Mouse (Mus musculus) hindlimb bud, embryonic 11.5 days (tissue): ENCODE results near the gene Ift80.
"Not testable (repeated sequence)": the region's sequence is repeated elsewhere in the genome, so short reads cannot be mapped to it uniquely, and the experiment has no call there.

Experiments
- DNase-seq: peaks from one replicate; pipeline ENCODE4 v3.0.0-alpha.2; 2012; ENCODE audit warnings: low read depth, low spot score; ENCODE audit errors: extremely low spot score

The Ift80 gene

DNA sequence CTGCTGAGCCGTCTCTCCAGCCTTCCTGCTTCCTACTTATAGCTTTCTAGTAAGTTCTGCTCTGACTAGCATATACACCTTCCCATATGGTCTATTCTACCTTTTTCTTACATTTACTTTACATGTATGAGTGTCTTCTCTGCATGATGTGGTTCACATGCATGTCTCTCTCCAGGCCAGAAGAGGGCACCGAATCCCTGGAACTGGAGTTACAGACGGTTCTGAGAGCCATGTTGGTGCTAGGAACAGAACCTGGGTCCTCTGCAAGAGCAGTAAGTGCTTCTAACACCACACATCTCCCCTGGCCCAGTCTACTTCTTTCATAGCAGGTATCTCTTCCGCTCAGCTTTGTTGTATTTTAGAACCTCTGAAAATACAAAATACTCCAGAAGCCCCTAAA, 1.6 kb downstream of the Ift80 start:
- no peak for DNase-seq

DNA sequence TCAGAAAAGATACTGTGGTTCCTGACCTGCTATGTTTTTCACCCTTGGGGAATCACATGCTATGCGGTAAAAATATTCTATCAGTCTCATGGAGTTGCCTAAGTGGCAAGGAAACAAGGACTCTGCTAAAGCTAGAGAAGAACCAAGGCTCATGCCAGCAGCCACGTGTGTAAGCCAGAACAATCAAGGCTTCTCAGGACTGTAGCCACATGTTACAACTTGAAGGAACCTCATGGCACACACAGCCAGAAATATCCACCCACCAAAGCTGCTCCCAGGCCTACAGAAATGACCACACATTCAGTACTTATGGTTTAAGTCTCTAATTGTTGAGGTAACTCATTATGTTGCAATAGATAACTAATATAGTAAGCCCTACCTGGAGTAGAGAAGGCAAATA, 17.8 kb downstream of the Ift80 start:
- DNase-seq: no peak

DNA sequence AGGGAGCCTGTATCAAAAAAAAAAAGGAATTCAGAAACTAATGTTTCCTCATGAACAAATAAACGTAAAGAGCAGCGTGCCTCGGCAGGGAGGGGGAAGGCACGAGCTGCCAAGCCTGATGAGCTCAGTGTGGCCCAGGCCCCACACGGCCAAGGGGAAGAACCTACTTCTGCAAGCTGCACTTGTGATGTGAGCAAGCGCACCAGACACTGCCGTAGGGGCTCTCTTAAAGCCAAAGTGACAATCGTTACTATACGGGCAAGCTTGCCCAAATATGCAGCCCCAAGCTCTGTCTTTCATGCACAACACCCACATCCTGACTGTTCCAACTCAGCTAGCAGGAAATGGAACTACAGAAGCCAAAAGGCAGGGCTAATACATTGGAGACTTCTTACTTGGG, 23.5 kb downstream of the Ift80 start:
- no peak for DNase-seq

DNA sequence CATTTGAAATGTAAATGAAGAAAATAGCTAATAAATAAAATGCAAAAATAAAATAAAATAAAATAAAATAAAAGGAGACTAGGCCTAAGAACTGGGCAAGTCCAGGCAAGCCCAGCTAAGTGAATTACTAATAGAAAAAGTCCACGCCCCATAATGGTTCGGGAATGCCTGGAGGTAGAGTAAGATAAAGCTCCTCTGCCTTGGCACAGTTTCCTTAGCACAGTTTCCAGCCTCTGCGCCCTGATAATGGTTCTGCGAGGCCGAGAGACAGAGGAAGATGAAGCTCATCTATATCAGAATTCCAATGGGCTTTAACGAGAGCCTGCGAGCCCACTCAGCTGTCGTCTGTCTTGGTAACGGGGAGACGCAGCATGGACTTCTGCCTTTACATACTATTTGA, 25.2 kb downstream of the Ift80 start:
- no peak for DNase-seq

DNA sequence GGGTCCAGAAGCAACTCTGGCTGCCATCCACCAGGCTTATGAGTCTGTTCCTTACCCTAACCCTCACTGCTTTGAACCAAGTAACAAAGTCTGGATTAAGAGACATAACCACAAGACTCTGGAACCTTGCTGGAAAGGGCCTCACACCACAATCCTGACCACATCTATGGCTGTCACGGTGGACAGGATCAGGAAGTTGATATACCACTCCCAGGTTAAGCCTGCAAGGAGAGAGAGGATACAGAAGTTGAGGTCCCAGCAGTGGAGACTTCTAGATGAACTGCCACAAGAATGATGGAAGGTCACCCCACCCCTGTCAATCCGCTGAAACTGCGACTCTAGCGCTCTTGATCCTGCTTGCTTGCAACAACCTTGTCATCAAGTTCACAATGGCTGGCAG, 26.7 kb downstream of the Ift80 start:
- no peak for DNase-seq

DNA sequence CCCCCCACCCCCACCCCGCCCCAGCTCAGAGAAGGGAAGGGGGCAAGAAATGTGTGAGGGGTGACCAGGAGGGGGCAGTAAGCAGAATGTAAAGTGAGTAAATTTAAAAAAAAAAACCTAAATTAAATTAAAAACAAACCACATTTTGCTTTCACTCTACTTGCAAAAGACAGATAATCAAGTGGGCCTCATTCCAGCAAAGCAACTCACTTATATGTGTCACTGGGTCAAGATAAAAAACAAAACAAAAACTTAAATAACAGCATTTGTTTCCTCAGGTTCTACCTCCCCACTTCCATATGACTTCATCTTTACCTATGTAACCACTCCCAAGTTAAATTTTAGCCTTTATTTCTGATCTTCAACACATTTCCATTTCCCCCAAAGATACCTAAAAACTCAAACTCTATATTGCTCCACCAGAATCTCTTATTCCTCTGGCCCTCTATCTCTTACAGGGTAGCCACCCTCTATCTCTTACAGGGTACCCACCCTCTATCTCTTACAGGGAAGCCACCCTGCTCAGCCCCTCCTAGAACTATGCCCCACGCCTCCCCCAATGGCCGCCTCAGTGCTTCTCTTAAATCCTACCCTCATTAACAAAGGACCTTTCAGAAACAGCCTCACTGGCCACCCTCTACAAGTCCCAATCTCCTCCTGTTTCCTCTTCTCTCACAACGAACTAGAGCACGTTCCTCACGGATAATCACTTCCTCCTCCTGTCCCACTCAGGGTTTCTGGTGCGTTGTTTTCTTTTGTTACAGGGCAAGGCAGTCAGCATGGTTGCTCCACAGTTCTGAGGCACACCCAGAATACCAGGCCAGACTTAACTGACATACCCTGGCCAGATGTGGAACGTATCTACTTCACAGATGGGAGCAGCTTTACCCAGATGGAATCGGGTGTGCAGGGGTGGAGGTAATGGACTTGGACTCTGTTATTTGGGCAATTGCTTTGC, 28.6 kb downstream of the Ift80 start:
- DNase-seq: no peak

DNA sequence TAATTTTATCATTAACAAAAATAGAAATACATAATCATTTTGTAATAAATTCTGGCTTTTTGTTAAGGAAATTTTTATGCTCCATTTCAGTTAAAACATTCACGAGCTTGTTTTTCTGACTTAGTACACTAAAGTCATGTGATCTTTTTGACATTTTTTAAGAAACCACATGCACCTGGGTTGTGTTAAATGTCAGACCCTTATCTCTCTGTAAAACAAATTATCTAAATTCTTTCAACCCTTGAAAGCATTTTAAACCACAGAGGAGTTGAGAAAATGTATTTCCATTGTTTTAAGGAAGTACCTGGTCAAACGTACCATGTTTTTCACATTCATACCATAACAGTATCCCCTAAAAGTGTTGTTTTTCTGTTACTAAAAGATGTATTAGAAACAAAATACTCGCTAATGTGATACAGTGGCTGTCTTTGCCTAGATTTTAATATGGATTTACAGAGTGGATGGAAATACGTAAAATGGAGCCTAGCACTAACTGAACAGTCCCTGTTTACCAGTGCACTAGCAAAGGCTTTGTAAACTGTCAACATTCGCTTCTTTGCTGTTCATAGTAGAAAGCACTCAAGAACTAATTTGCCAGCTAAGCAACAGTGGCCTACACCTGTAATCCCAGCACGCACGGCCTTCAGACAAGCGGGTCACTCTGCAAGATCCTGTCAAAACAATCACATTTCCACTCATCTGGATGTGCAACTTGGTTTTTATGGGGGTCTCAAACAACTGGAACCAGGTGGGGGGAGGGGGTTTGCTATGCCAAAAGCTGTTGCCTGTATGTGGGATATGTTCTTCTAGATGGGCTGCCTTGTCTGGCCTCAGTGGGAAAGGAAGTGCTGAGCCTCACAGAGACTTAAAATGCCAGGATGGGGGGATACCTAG, 29.5 kb downstream of the Ift80 start:
- DNase-seq: no peak

DNA sequence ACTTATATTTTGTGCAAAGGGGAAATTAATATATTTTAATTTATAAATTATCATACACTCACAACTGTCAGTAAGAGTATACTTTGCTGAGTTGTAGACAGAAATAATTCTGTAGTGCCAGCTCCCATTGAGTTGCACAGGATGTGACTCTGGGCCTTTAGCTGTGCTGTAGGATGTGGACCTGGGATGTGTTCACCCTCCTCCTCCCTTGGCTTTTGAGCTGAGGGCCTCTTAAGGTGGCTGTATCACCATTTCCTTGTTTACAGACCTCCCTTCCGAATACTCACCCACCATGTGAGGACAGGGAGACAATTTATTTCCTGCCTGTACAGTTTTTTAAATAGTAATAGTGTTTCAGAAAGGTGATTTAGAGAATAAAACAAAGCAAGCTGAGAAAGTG, 30.8 kb downstream of the Ift80 start:
- DNase-seq: no peak

DNA sequence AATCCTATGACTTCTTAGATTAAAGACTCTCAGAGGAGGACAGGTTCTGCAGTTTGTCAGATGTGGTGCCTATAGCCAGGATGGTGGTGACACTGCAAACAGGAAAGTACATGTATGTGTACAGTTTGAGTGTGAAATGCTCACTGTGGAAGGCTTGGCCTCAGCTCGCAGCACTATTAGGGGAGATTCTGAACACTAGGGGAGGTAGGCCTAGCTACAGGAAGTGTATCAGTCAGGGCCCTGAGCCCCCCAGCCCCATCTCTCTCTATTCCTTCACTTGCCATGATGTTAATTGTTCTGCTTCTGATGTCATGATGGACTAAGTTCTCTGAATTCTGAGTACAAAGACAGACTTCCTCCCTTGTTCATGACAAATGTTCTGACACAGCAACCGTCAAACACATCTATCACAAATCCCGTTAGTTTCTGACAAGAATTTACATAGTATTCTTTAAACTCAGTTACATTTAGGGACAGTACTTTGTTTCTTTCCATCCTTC, 35.2 kb downstream of the Ift80 start:
- DNase-seq: no peak

DNA sequence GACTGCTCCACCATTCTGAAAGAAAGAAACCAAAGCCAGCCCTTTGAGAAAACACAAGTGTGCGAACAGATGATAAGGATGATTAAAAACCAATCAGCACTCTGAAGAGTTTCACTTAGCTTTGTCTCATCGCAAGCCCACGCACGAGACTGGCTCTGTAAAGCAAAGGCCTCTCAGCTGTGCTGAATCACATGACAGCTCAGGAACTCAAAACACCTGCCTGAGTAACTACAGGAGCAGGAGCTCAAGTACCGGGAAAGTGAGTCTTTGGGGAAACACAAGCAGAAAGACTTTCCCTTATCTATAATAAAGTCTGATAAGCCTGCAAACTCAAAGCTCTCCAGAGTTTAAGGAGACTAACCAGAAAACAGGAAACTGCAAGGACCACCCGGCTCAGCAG, 37.0 kb downstream of the Ift80 start:
- no peak for DNase-seq

DNA sequence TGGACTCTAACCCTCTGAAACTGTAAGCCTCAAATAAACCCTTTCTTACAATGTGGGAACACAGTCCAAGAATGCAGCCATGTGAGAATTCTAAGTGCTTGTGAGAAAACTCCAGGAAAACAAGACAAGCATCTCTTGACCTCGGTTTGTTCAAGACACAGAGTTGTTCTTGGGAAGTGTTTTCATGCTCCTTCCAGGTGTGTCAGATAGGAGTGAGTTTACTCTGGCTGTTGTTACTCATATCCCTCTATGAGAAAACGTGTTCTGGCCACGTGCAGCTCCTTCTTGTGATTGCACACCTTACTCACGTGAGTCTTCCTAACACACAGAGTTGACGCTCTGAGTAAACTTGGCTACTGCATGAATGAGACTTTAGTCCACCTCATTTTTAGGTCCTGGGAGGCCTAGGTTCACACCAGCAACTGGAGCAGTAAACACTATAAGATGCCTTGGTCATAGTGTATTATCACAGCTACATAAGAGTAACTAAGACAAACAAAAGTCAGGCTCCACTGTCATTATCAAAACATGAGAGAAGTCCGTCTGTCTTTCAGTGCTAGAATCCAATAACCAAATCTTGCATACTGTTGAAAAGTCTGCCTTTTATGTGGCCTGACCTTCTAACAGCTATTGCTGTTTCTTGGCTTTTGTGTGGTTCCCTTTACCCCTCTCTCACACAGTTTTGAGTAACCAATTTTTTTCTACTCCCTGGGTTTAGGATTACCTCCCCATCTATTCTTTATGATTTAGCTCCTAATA, 37.7 kb downstream of the Ift80 start:
- DNase-seq: no peak

DNA sequence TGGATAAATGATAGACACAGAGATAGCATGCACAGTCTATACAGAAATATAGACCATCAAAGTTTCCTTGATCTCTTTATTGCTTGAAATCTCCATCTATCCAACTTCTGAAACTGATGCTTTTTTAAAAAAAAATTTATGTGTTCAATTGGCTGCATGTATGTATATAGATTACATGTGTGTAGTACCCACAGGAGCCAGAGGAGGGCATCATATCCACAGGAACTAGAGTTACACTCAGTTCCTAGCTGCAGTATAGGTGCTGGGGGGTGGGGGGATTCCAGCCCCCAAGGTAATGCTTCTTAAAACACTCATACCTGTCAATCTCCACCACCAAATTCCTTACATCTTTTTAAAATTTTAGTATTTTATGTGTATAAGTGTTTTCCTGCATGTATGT, 39.7 kb downstream of the Ift80 start:
- no peak for DNase-seq

DNA sequence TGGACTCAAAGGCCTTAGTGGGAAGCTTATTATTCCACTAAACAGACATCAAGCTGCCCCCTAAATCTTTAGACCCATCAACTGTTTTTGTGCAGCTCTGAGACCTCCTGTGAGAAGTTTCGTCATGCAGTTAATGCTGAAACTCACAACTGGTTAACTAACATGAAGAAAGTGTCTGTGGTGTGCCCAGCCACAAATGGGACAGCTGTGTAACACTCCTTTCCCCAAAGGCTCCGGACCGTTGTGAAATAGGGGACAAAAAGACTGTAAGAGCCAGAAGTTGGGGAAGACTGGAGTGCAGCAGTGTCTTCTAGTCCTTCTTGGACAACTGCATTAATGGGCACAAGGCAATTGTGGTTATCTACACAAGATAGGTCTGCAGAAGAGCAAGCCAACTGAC, 47.0 kb downstream of the Ift80 start:
- DNase-seq: no peak

DNA sequence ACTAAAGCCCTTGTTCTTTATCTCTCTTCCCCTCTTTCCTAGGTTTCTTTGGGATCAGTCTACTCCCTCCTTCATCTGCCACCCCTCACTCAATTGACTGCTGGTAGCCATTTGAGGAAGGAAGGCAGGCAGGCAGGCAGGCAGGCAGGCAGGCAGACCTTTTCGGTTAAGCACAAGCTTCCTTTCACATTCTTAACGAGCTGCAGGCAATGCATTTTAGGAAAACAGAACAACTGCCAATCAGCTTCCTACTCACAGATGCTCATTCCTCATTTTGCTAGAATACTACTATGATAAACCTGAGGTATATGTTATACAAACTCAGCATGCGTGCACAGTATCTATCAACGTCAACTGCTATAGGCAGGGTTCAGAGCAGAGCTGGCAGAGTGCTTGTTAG, 47.9 kb downstream of the Ift80 start:
- DNase-seq: no peak

DNA sequence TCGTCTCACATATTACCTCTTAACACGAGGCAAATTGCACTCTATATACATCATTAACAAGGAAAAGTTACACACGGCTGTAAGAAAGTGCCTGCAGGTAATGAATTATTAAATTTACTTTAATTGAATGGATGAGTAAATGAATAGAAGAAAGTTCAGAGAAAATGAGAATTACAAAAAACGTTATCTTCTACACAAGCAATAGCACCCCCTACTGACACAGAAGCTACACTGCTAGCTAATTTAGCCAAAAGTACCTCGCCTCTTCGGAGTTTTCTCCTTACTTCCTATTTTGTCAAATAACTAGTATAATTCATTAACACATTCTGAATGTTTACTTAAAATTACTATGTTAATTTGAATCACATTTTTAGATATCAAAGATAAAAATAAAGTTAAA, 49.9 kb downstream of the Ift80 start:
- DNase-seq: peak; percentile 20

DNA sequence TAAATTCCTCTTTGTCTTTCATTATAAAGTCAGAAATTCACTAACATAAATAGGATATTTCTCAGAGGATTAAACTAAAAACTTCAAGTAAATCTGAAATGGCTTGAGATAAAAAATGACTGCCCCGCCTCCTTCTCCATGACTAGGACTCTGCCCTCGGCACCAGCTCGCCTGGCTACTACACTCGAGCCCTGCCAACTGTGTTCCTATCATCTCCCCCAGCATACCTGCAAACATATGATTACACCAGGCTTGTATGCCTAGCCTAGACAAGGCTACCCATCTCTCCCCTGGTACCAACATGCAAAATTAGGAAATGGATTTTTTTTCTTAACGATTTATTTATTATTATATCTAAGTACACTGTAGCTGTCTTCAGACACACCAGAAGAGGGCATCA, 51.7 kb downstream of the Ift80 start:
- DNase-seq: no peak

DNA sequence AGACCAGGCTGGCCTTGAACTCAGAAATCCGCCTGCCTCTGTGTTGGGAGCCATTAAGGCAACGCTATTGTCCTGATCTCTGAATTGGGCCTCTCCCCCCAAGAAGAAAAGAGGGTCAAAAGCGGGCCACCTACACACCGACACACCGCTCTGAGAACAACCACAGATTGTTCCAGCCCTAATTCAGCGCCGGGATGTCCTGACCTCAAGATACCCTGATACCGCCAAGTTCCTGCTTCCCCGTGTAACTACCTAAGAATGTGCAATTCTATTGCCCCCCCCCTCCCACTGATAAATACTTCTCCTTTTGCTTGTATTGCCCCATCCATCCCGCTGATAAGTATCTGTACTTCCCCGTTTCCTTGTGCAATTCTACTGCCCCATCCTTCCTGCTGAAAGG, 52.4 kb downstream of the Ift80 start:
- not testable (repeated sequence) for DNase-seq

DNA sequence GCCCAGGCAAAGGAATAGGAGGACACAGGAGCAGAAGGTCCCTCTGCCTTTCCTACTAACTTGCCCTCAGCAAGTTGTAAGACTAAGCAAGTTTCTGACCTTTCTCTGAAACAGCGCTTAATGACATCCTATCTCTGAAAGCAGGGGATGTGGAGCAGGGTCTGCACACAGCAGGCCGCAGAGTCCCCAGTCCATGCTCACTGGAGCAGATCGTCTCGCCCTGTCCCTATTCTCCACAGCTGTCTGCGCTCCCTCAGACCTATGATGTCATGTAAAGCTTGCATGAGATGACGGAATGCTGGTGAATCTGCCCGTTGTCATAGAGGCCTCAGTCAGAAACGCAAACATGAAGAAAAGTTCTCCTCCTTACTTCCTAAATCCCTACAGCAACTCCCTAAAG, 55.0 kb downstream of the Ift80 start:
- DNase-seq: no peak

DNA sequence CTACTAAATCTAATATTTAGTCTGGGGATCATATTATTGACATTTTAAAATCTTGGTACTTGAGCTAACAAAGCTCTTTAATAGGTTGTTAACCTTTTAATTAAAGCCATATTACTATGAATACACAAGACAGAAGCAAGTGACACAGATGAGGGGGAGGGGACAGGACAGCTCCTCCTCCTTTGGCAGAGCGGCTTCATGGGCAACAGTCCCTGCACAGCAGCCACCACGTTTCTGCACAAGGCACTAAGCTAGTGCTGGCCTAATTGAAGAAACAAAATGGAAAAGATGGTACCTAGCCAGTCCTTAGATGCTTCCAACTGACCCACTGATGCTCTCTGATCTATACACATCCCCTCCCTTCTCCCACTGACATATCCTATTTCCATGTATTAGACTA, 55.5 kb downstream of the Ift80 start:
- no peak for DNase-seq

DNA sequence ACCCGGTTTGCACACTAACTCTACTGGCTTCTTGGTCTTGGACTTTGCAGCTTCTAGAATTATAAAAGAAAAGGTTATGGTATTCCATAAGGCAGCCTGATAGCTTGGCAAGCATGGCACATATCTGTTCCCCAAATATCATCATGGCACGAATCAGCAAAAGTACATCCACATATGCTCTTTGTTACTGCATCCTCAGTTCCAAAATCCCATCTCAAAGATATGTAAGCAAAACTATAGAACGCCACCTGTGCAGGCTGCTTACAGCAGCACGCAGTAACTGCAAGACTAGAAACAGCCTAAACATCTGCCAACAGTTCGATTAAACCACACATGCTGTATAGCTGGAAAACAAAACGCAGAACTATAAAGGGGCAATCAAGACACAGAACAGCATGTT, 62.5 kb downstream of the Ift80 start:
- no peak for DNase-seq

DNA sequence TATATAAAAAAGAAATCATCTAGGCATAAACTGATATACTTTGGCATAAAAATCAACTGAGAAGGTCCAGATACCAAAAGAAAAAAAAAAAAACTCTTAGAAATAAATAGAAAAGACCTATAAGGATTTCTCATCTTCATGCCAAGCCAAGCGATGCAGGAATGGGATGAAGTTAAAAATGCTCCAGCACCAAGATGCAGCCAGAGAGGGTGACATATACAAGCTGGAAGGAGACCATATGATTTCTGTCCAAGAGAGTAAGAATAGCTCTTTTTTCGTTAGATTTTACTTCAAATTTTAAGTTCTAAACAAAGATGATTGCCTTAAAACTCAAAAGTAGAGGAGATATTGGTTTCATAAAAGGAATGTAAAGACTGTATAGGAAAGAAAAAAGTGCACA, 64.1 kb downstream of the Ift80 start:
- DNase-seq: no peak
